Mouse (Mus musculus): ENCODE data around the gene Psmb10. TPM values are rescaled to one million over a fixed set of nuclear protein-coding genes. Genes with fewer than 3 reads are reported as not detected.

The Psmb10 gene
- polyA plus RNA-seq, 1 experiment from 2014 or later, result 30.2 TPM

- no peak for DNase-seq (ENCODE audit: low spot score)
- 91% methylated on average over 2 of the region's 2 CpGs for WGBS
- Histone ChIP-seq H3K9me3 (ENCODE audit: control insufficient read depth, low read length) (no peaks in the 10 kb centered on the region), H3K36me3 (ENCODE audit: control insufficient read depth, insufficient read depth, low read length) (no peaks in the 10 kb centered on the region), H3K27ac (ENCODE audit: low read depth, low read length) (no peak within 1 kb of the TSS), H3K4me2 (ENCODE audit: low read depth) (no peak within 1 kb of the TSS), H3K9ac (ENCODE audit: low read length) (no peak within 1 kb of the TSS), H3K4me3 (ENCODE audit: low read depth, low read length) (no peak within 1 kb of the TSS), H3K4me1 (ENCODE audit: control insufficient read depth, insufficient read depth, low read length) (peaks cover 10% of the 10 kb centered on the region), H3K27me3 (ENCODE audit: control insufficient read depth, insufficient read depth, low read length) (no peaks in the 10 kb centered on the region)
- ATAC-seq (ENCODE audit: insufficient read depth, low FRiP score, low TSS enrichment), result no peak
Measured at GRCm38 (mm10) chr8:105933762-105934161, 4.5 kb downstream of the Psmb10 start, which contains the start of gene Ctrl. Gene Ctrl, minus strand, starts transcription at chr8:105933862.

- no peak for ATAC-seq (ENCODE audit: insufficient read depth, low FRiP score, low TSS enrichment)
- Histone ChIP-seq H3K4me3 (ENCODE audit: low read depth, low read length) (no peak overlapping the region), H3K4me2 (ENCODE audit: low read depth) (no peak overlapping the region), H3K9me3 (ENCODE audit: control insufficient read depth, low read length) (no peaks in the 10 kb centered on the region), H3K4me1 (ENCODE audit: control insufficient read depth, insufficient read depth, low read length) (peaks cover 6% of the 10 kb centered on the region), H3K9ac (ENCODE audit: low read length) (no peak overlapping the region), H3K36me3 (ENCODE audit: control insufficient read depth, insufficient read depth, low read length) (no peaks in the 10 kb centered on the region), H3K27ac (ENCODE audit: low read depth, low read length) (no peak overlapping the region), H3K27me3 (ENCODE audit: control insufficient read depth, insufficient read depth, low read length) (no peaks in the 10 kb centered on the region)
- 89% methylated on average over 11 of the region's 11 CpGs for WGBS
- no peak for DNase-seq (ENCODE audit: low spot score)
Measured at GRCm38 (mm10) chr8:105932525-105932924, 5.7 kb downstream of the Psmb10 start.

DNA sequence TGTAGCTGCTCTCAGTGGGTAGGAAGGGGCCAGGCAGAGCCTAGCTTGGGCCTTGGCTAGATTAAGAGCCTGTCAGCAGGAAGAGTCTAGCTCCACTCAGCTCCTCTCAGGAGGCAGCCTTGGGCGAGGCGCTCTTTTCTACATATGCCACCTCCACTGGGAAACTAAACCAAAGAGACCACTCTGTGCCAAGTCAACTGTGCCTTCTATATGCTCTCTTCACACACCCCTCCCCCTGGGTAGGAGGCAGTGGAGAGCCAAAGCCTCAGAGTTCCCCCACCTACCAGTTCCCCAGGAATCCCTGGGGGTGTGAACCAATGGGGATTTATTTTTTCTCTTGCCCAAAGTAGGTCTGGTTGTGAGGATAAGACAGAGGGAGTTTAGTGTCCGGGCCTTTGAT, 7.0 kb downstream of the Psmb10 start:
- Histone ChIP-seq H3K4me2 (ENCODE audit: low read depth) (no peak overlapping the region), H3K9ac (ENCODE audit: low read length) (no peak overlapping the region), H3K9me3 (ENCODE audit: control insufficient read depth, low read length) (no peaks in the 10 kb centered on the region), H3K4me3 (ENCODE audit: low read depth, low read length) (no peak overlapping the region), H3K27me3 (ENCODE audit: control insufficient read depth, insufficient read depth, low read length) (no peaks in the 10 kb centered on the region), H3K4me1 (ENCODE audit: control insufficient read depth, insufficient read depth, low read length) (peaks cover 2% of the 10 kb centered on the region), H3K27ac (ENCODE audit: low read depth, low read length) (no peak overlapping the region), H3K36me3 (ENCODE audit: control insufficient read depth, insufficient read depth, low read length) (no peaks in the 10 kb centered on the region)
- DNase-seq (ENCODE audit: low spot score) (no peak), ATAC-seq (ENCODE audit: insufficient read depth, low FRiP score, low TSS enrichment) (no peak)
- 94% methylated on average over 3 of the region's 3 CpGs for WGBS

DNA sequence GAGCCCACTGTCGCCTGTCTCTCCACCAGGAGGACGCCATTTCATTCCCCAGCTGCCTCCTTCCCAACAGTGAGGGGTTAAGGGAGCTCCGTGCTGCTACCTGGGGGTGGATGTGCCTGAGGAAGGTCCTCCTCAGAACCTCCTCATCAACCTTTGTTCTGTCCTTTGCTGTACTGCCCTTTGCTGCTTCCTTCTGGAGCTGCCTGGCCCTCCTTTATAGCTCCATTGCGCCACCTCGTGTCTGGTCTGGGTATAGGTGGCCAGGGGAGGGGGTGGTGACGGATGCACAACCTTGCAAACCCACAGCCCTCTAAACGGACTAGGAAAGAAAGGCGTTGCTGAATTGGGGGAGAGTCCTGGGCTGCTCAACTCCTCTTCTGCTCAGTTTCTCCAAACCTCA, 7.6 kb downstream of the Psmb10 start:
- Histone ChIP-seq H3K36me3 (ENCODE audit: control insufficient read depth, insufficient read depth, low read length) (no peaks in the 10 kb centered on the region), H3K9ac (ENCODE audit: low read length) (peak overlapping the region; percentile 57), H3K27ac (ENCODE audit: low read depth, low read length) (peak overlapping the region; percentile 42; the same call in 1 of the 2 replicates), H3K4me3 (ENCODE audit: low read depth, low read length) (no peak overlapping the region), H3K4me1 (ENCODE audit: control insufficient read depth, insufficient read depth, low read length) (no peaks in the 10 kb centered on the region), H3K27me3 (ENCODE audit: control insufficient read depth, insufficient read depth, low read length) (no peaks in the 10 kb centered on the region), H3K4me2 (ENCODE audit: low read depth) (no peak overlapping the region), H3K9me3 (ENCODE audit: control insufficient read depth, low read length) (no peaks in the 10 kb centered on the region)
- DNase-seq (ENCODE audit: low spot score) (peak; percentile 85), ATAC-seq (ENCODE audit: insufficient read depth, low FRiP score, low TSS enrichment) (peak; percentile 35)
- 20% methylated on average over 8 of the region's 8 CpGs for WGBS

- no peak for ATAC-seq (ENCODE audit: insufficient read depth, low FRiP score, low TSS enrichment)
- no peak overlapping the region for H3K4me3 ChIP-seq (ENCODE audit: low read depth, low read length)
- 83% methylated on average over 3 of the region's 3 CpGs for WGBS
- DNase-seq (ENCODE audit: low spot score), result no peak
- H3K36me3 ChIP-seq (ENCODE audit: control insufficient read depth, insufficient read depth, low read length), result no peaks in the 10 kb centered on the region
- no peaks in the 10 kb centered on the region for H3K9me3 ChIP-seq (ENCODE audit: control insufficient read depth, low read length)
- no peaks in the 10 kb centered on the region for H3K4me1 ChIP-seq (ENCODE audit: control insufficient read depth, insufficient read depth, low read length)
- H3K4me2 ChIP-seq (ENCODE audit: low read depth), result no peak overlapping the region
- no peaks in the 10 kb centered on the region for H3K27me3 ChIP-seq (ENCODE audit: control insufficient read depth, insufficient read depth, low read length)
- no peak overlapping the region for H3K9ac ChIP-seq (ENCODE audit: low read length)
- H3K27ac ChIP-seq (ENCODE audit: low read depth, low read length), result no peak overlapping the region
Measured at GRCm38 (mm10) chr8:105925123-105925522, 13.1 kb downstream of the Psmb10 start.

DNA sequence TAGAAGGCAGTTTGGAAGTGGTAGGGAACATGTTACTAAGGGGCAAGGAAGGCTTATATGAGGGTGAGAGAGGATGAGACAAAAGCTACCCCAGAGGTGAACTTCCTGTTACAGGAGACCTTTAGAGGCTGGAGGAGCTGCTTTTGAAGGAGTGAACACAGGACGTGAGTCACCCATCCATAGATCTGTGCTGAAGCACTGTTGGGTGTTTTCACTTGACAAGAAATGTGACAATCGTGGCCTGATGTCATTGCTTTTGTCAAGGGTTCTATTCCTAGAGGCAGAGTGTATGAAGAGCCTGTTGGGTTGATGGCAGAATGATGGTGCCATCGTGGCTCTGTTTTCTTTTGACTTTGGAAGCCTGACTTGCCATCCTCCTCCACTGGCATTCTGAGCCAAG, 18.9 kb downstream of the Psmb10 start:
- Histone ChIP-seq H3K4me3 (ENCODE audit: low read depth, low read length) (no peak overlapping the region), H3K27ac (ENCODE audit: low read depth, low read length) (no peak overlapping the region)
- WGBS, result 86% methylated on average over 3 of the region's 3 CpGs

GRCm38 (mm10) chr8:105900941-105901616, 37.2 kb downstream of the Psmb10 start:
- no peak for DNase-seq (ENCODE audit: low spot score)
- H3K4me1 ChIP-seq (ENCODE audit: control insufficient read depth, insufficient read depth, low read length), result peaks cover 4% of the 10 kb centered on the region
- peak overlapping the region; percentile 61 for H3K4me2 ChIP-seq (ENCODE audit: low read depth)
- no peaks in the 10 kb centered on the region for H3K9me3 ChIP-seq (ENCODE audit: control insufficient read depth, low read length)
- H3K27me3 ChIP-seq (ENCODE audit: control insufficient read depth, insufficient read depth, low read length), result no peaks in the 10 kb centered on the region
- peak overlapping the region; percentile 83 for H3K4me3 ChIP-seq (ENCODE audit: low read depth, low read length)
- WGBS, result 43% methylated on average over 16 of the region's 16 CpGs
- no peak for ATAC-seq (ENCODE audit: insufficient read depth, low FRiP score, low TSS enrichment)
- H3K27ac ChIP-seq (ENCODE audit: low read depth, low read length), result no peak overlapping the region
- H3K36me3 ChIP-seq (ENCODE audit: control insufficient read depth, insufficient read depth, low read length), result no peaks in the 10 kb centered on the region
- H3K9ac ChIP-seq (ENCODE audit: low read length), result peak overlapping the region; percentile 92

More for the DNA sequence above, 18.9 kb downstream of the Psmb10 start:
- ATAC-seq (ENCODE audit: insufficient read depth, low FRiP score, low TSS enrichment) (no peak), DNase-seq (ENCODE audit: low spot score) (no peak)
- Histone ChIP-seq H3K4me2 (ENCODE audit: low read depth) (no peak overlapping the region), H3K36me3 (ENCODE audit: control insufficient read depth, insufficient read depth, low read length) (no peaks in the 10 kb centered on the region), H3K9ac (ENCODE audit: low read length) (no peak overlapping the region), H3K9me3 (ENCODE audit: control insufficient read depth, low read length) (no peaks in the 10 kb centered on the region), H3K4me1 (ENCODE audit: control insufficient read depth, insufficient read depth, low read length) (no peaks in the 10 kb centered on the region), H3K27me3 (ENCODE audit: control insufficient read depth, insufficient read depth, low read length) (no peaks in the 10 kb centered on the region)

- H3K4me1 ChIP-seq (ENCODE audit: control insufficient read depth, insufficient read depth, low read length), result peaks cover 4% of the 10 kb centered on the region
- H3K4me3 ChIP-seq (ENCODE audit: low read depth, low read length), result peak within 1 kb of the TSS; percentile 83
- peak within 1 kb of the TSS; percentile 61 for H3K4me2 ChIP-seq (ENCODE audit: low read depth)
- H3K9ac ChIP-seq (ENCODE audit: low read length), result peak within 1 kb of the TSS; percentile 92
- no peaks in the 10 kb centered on the region for H3K27me3 ChIP-seq (ENCODE audit: control insufficient read depth, insufficient read depth, low read length)
- ATAC-seq (ENCODE audit: insufficient read depth, low FRiP score, low TSS enrichment), result peak; percentile 93
- no peaks in the 10 kb centered on the region for H3K9me3 ChIP-seq (ENCODE audit: control insufficient read depth, low read length)
- H3K27ac ChIP-seq (ENCODE audit: low read depth, low read length), result peak within 1 kb of the TSS; percentile 61
- H3K36me3 ChIP-seq (ENCODE audit: control insufficient read depth, insufficient read depth, low read length), result no peaks in the 10 kb centered on the region
- WGBS, result under 1% methylated on average over 68 of the region's 68 CpGs
- DNase-seq (ENCODE audit: low spot score), result peak; percentile 96
Measured at GRCm38 (mm10) chr8:105900180-105900940, 37.9 kb downstream of the Psmb10 start, which contains the start of gene Pskh1. Gene Pskh1, plus strand, starts transcription at chr8:105900441.

Measured in neural tube, embryonic 11.5 days (tissue).